Mouse (Mus musculus) common myeloid progenitor, adult 5-6 weeks (primary cell): ENCODE results near the gene Cfc1. TPM values are rescaled to one million over a fixed set of nuclear protein-coding genes. Genes with fewer than 3 reads are reported as not detected.
A peak's percentile ranks its signal among the peaks of the same experiment; 100 is the strongest.

ENCODE experiments used
- ATAC-seq: replicated peaks from 2 replicates; pipeline ENCODE4 v1.8.0; 2016; ENCODE audit warnings: low read depth, mild to moderate bottlenecking, moderate TSS enrichment, inconsistent platforms; ENCODE audit not compliant: poor library complexity, severe bottlenecking
- total RNA-seq: library from RNA; stranded (forward); fragments of 200-1000, 187-1606 nt; gene quantifications from 2 replicates; pipeline ENCODE4 v1.2.3, GENCODE M21; 2017

Cfc1 gene
- total RNA-seq, 1 experiment from 2014 or later: not detected

GRCm38 (mm10) chr1:34536767-34537485 lies 1.5 kb downstream of the Cfc1 start:
- peak; percentile 71 for ATAC-seq

GRCm38 (mm10) chr1:34547074-34547473 lies 11.6 kb downstream of the Cfc1 start:
- ATAC-seq: no peak

- ATAC-seq: peak; percentile 57
These were observed 18.2 kb downstream of the Cfc1 start for GRCm38 (mm10) chr1:34553690-34554089.

- peak; percentile 67 for ATAC-seq
These were observed 18.8 kb downstream of the Cfc1 start for GRCm38 (mm10) chr1:34554275-34554674.

GRCm38 (mm10) chr1:34560843-34561242 lies 25.4 kb downstream of the Cfc1 start, which contains the start of gene Prss40:
Prss40 (minus strand) TSS chr1:34560943.
- ATAC-seq: no peak

- ATAC-seq: peak; percentile 69
These were observed 29.1 kb downstream of the Cfc1 start for GRCm38 (mm10) chr1:34564383-34565045.

GRCm38 (mm10) chr1:34568120-34568519 lies 32.7 kb downstream of the Cfc1 start:
- no peak for ATAC-seq

- no peak for ATAC-seq
These were observed 34.4 kb downstream of the Cfc1 start for GRCm38 (mm10) chr1:34569876-34570275.

- ATAC-seq: no peak
These were observed 36.0 kb downstream of the Cfc1 start for GRCm38 (mm10) chr1:34571431-34571830.

GRCm38 (mm10) chr1:34573221-34573620 lies 37.8 kb downstream of the Cfc1 start:
- ATAC-seq: peak; percentile 74

GRCm38 (mm10) chr1:34578851-34579781 lies 43.7 kb downstream of the Cfc1 start, which contains the start of gene Amer3:
Amer3 (plus strand) TSS chr1:34579657.
- ATAC-seq: peak; percentile 95

GRCm38 (mm10) chr1:34579782-34580356 lies 44.4 kb downstream of the Cfc1 start:
- ATAC-seq: no peak

GRCm38 (mm10) chr1:34582218-34582617 lies 46.8 kb downstream of the Cfc1 start:
- no peak for ATAC-seq

- no peak; the same call in 1 of the 2 replicates for ATAC-seq
These were observed 48.4 kb downstream of the Cfc1 start for GRCm38 (mm10) chr1:34583821-34584263.

GRCm38 (mm10) chr1:34584736-34585135 lies 49.3 kb downstream of the Cfc1 start:
- no peak for ATAC-seq

GRCm38 (mm10) chr1:34587298-34588096 lies 52.0 kb downstream of the Cfc1 start:
- ATAC-seq: no peak
